Mouse (Mus musculus): ENCODE data around the gene Armcx5. TPM values are rescaled to one million over a fixed set of nuclear protein-coding genes. Genes with fewer than 3 reads are reported as not detected.
A peak's percentile ranks its signal among the peaks of the same experiment; 100 is the strongest.
"Not testable (repeated sequence)": the region's sequence is repeated elsewhere in the genome, so short reads cannot be mapped to it uniquely, and the experiment has no call there.

Armcx5 gene
- polyA plus RNA-seq, 1 experiment from 2014 or later, result 7.7 TPM

GRCm38 (mm10) chrX:135745376-135745775 lies 2.8 kb downstream of the Armcx5 start:
- H3K9me3 ChIP-seq (ENCODE audit: control insufficient read depth, low read depth, low read length); H3K4me1 ChIP-seq (ENCODE audit: control insufficient read depth, insufficient read depth, low read length); H3K27ac ChIP-seq (ENCODE audit: low read length); H3K4me3 ChIP-seq (ENCODE audit: low read depth, low read length); H3K36me3 ChIP-seq (ENCODE audit: control insufficient read depth, insufficient read depth, low read length); H3K27me3 ChIP-seq (ENCODE audit: control insufficient read depth, insufficient read depth, low read length); H3K4me2 ChIP-seq (replicated peaks; ENCODE audit: low read depth, low read length); H3K9ac ChIP-seq (replicated peaks; ENCODE audit: low read depth, low read length); ATAC-seq (ENCODE audit: insufficient number of reproducible peaks, insufficient read depth, low FRiP score, low read depth): not testable (repeated sequence)
- 92% methylated on average over 3 of the region's 3 CpGs for WGBS

GRCm38 (mm10) chrX:135752832-135753231 lies 10.3 kb downstream of the Armcx5 start:
- Histone ChIP-seq H3K9ac (replicated peaks; ENCODE audit: low read depth, low read length) (no peak overlapping the region), H3K36me3 (ENCODE audit: control insufficient read depth, insufficient read depth, low read length) (no peaks in the 10 kb centered on the region; the same call in 1 of the 2 replicates), H3K9me3 (ENCODE audit: control insufficient read depth, low read depth, low read length) (no peaks in the 10 kb centered on the region), H3K4me3 (ENCODE audit: low read depth, low read length) (no peak overlapping the region), H3K4me1 (ENCODE audit: control insufficient read depth, insufficient read depth, low read length) (no peaks in the 10 kb centered on the region), H3K4me2 (replicated peaks; ENCODE audit: low read depth, low read length) (no peak overlapping the region), H3K27me3 (ENCODE audit: control insufficient read depth, insufficient read depth, low read length) (no peaks in the 10 kb centered on the region), H3K27ac (ENCODE audit: low read length) (no peak overlapping the region)
- WGBS, result 0% methylated on average over 2 of the region's 2 CpGs
- ATAC-seq (ENCODE audit: insufficient number of reproducible peaks, insufficient read depth, low FRiP score, low read depth), result no peak

- Histone ChIP-seq H3K9me3 (ENCODE audit: control insufficient read depth, low read depth, low read length) (no peaks in the 10 kb centered on the region), H3K27me3 (ENCODE audit: control insufficient read depth, insufficient read depth, low read length) (no peaks in the 10 kb centered on the region)
Observed at GRCm38 (mm10) chrX:135761707-135762106, 19.2 kb downstream of the Armcx5 start.

GRCm38 (mm10) chrX:135768043-135768548 lies 25.6 kb downstream of the Armcx5 start:
- Histone ChIP-seq H3K27ac (ENCODE audit: low read length) (no peak overlapping the region), H3K4me1 (ENCODE audit: control insufficient read depth, insufficient read depth, low read length) (no peaks in the 10 kb centered on the region), H3K9me3 (ENCODE audit: control insufficient read depth, low read depth, low read length) (no peaks in the 10 kb centered on the region), H3K27me3 (ENCODE audit: control insufficient read depth, insufficient read depth, low read length) (no peaks in the 10 kb centered on the region), H3K36me3 (ENCODE audit: control insufficient read depth, insufficient read depth, low read length) (no peaks in the 10 kb centered on the region; the same call in 1 of the 2 replicates), H3K4me2 (replicated peaks; ENCODE audit: low read depth, low read length) (no peak overlapping the region), H3K9ac (replicated peaks; ENCODE audit: low read depth, low read length) (no peak overlapping the region), H3K4me3 (ENCODE audit: low read depth, low read length) (no peak overlapping the region)
- WGBS, result 51% methylated on average over 3 of the region's 3 CpGs
- 0 out of 2 replicates have a peak, but pooled peaks have one; percentile 23 for ATAC-seq (ENCODE audit: insufficient number of reproducible peaks, insufficient read depth, low FRiP score, low read depth)

More at GRCm38 (mm10) chrX:135761707-135762106, 19.2 kb downstream of the Armcx5 start:
- Histone ChIP-seq H3K4me1 (ENCODE audit: control insufficient read depth, insufficient read depth, low read length) (no peaks in the 10 kb centered on the region), H3K36me3 (ENCODE audit: control insufficient read depth, insufficient read depth, low read length) (no peaks in the 10 kb centered on the region; the same call in 1 of the 2 replicates), H3K4me2 (replicated peaks; ENCODE audit: low read depth, low read length) (no peak overlapping the region), H3K4me3 (ENCODE audit: low read depth, low read length) (no peak overlapping the region), H3K27ac (ENCODE audit: low read length) (no peak overlapping the region), H3K9ac (replicated peaks; ENCODE audit: low read depth, low read length) (no peak overlapping the region)
- no peak for ATAC-seq (ENCODE audit: insufficient number of reproducible peaks, insufficient read depth, low FRiP score, low read depth)

- no peak overlapping the region for H3K4me2 ChIP-seq (replicated peaks; ENCODE audit: low read depth, low read length)
- no peak overlapping the region for H3K4me3 ChIP-seq (ENCODE audit: low read depth, low read length)
- 56% methylated on average over 2 of the region's 2 CpGs for WGBS
- no peaks in the 10 kb centered on the region for H3K4me1 ChIP-seq (ENCODE audit: control insufficient read depth, insufficient read depth, low read length)
- H3K9ac ChIP-seq (replicated peaks; ENCODE audit: low read depth, low read length), result no peak overlapping the region
- H3K9me3 ChIP-seq (ENCODE audit: control insufficient read depth, low read depth, low read length), result no peaks in the 10 kb centered on the region
- ATAC-seq (ENCODE audit: insufficient number of reproducible peaks, insufficient read depth, low FRiP score, low read depth), result no peak
- H3K27me3 ChIP-seq (ENCODE audit: control insufficient read depth, insufficient read depth, low read length), result no peaks in the 10 kb centered on the region
- no peak overlapping the region for H3K27ac ChIP-seq (ENCODE audit: low read length)
- H3K36me3 ChIP-seq (ENCODE audit: control insufficient read depth, insufficient read depth, low read length), result no peaks in the 10 kb centered on the region; the same call in 1 of the 2 replicates
Observed at GRCm38 (mm10) chrX:135768565-135768964, 26.0 kb downstream of the Armcx5 start.

GRCm38 (mm10) chrX:135791536-135791935 lies 49.0 kb downstream of the Armcx5 start:
- Histone ChIP-seq H3K36me3 (ENCODE audit: control insufficient read depth, insufficient read depth, low read length) (no peaks in the 10 kb centered on the region), H3K4me1 (ENCODE audit: control insufficient read depth, insufficient read depth, low read length) (no peaks in the 10 kb centered on the region), H3K9ac (replicated peaks; ENCODE audit: low read depth, low read length) (no peak overlapping the region), H3K27ac (ENCODE audit: low read length) (no peak overlapping the region), H3K4me3 (ENCODE audit: low read depth, low read length) (no peak overlapping the region), H3K4me2 (replicated peaks; ENCODE audit: low read depth, low read length) (no peak overlapping the region), H3K9me3 (ENCODE audit: control insufficient read depth, low read depth, low read length) (no peaks in the 10 kb centered on the region), H3K27me3 (ENCODE audit: control insufficient read depth, insufficient read depth, low read length) (no peaks in the 10 kb centered on the region)
- no peak for ATAC-seq (ENCODE audit: insufficient number of reproducible peaks, insufficient read depth, low FRiP score, low read depth)

- Histone ChIP-seq H3K27ac (ENCODE audit: low read length) (no peak overlapping the region), H3K4me2 (replicated peaks; ENCODE audit: low read depth, low read length) (no peak overlapping the region)
- 59% methylated on average over 6 of the region's 6 CpGs for WGBS
Observed at GRCm38 (mm10) chrX:135792326-135792725, 49.8 kb downstream of the Armcx5 start.

GRCm38 (mm10) chrX:135795591-135796304 lies 53.2 kb downstream of the Armcx5 start:
- not testable (repeated sequence) for H3K36me3 ChIP-seq (ENCODE audit: control insufficient read depth, insufficient read depth, low read length); H3K9me3 ChIP-seq (ENCODE audit: control insufficient read depth, low read depth, low read length); H3K4me1 ChIP-seq (ENCODE audit: control insufficient read depth, insufficient read depth, low read length); H3K27me3 ChIP-seq (ENCODE audit: control insufficient read depth, insufficient read depth, low read length); H3K27ac ChIP-seq (ENCODE audit: low read length)
- Histone ChIP-seq H3K4me2 (replicated peaks; ENCODE audit: low read depth, low read length) (peak overlapping the region; percentile 49), H3K4me3 (ENCODE audit: low read depth, low read length) (peak overlapping the region; percentile 47), H3K9ac (replicated peaks; ENCODE audit: low read depth, low read length) (0 out of 2 replicates have a peak overlapping the region, but pooled peaks have one; percentile 30)
- WGBS, result 31% methylated on average over 25 of the region's 27 CpGs
- peak; percentile 89 for ATAC-seq (ENCODE audit: insufficient number of reproducible peaks, insufficient read depth, low FRiP score, low read depth)

More at GRCm38 (mm10) chrX:135792326-135792725, 49.8 kb downstream of the Armcx5 start:
- no peaks in the 10 kb centered on the region for H3K9me3 ChIP-seq (ENCODE audit: control insufficient read depth, low read depth, low read length)
- no peaks in the 10 kb centered on the region for H3K36me3 ChIP-seq (ENCODE audit: control insufficient read depth, insufficient read depth, low read length)
- H3K4me3 ChIP-seq (ENCODE audit: low read depth, low read length), result no peak overlapping the region
- H3K9ac ChIP-seq (replicated peaks; ENCODE audit: low read depth, low read length), result no peak overlapping the region
- no peak for ATAC-seq (ENCODE audit: insufficient number of reproducible peaks, insufficient read depth, low FRiP score, low read depth)
- no peaks in the 10 kb centered on the region for H3K4me1 ChIP-seq (ENCODE audit: control insufficient read depth, insufficient read depth, low read length)
- no peaks in the 10 kb centered on the region for H3K27me3 ChIP-seq (ENCODE audit: control insufficient read depth, insufficient read depth, low read length)

All from stomach, embryonic 14.5 days (tissue).